Mouse (Mus musculus): Measurements from ENCODE around the gene Trim75. TPM values are rescaled to one million over a fixed set of nuclear protein-coding genes. Genes with fewer than 3 reads are reported as not detected.
A peak's percentile ranks its signal among the peaks of the same experiment; 100 is the strongest.

The Trim75 gene
- polyA plus RNA-seq, 1 experiment from 2014 or later, result not detected

DNA sequence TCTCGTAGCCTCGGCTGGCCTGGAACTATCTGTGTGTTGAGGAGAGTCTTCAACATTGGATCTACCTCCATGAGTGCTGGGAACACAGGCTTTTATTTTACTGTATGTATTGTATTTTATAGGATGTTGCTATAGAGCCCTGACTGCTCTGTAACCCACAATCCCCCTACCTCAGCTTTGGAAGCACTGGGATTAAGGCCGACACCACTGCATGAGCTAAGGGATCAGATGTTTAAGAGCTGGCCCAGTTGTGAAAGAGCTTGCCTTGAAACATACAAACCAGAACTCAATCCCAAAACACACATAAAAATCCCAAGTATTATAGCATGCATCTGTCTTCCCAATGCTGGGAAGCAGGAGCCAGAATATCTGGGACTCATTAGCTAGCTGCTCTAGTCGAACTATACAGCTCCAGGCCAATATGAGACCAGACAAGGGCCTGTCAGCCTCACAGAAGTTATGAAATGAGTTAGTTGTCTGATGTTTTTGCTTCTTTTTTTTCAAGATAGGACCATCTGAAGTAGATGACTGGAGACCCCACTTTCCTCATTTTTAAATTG lies 11.3 kb upstream of the Trim75 start:
- Histone ChIP-seq H3K4me1 (replicated peaks) (peaks cover 6% of the 10 kb centered on the region; the same call in 1 of the 2 replicates), H3K27me3 (no peaks in the 10 kb centered on the region), H3K9me3 (no peaks in the 10 kb centered on the region), H3K4me2 (no peak overlapping the region), H3K4me3 (replicated peaks) (no peak overlapping the region), H3K9ac (replicated peaks) (no peak overlapping the region), H3K27ac (no peak overlapping the region), H3K36me3 (no peaks in the 10 kb centered on the region)
- 69% methylated on average over 4 of the region's 4 CpGs for WGBS
- ATAC-seq (ENCODE audit: insufficient number of reproducible peaks, insufficient read depth, low FRiP score, low TSS enrichment, low read depth), result no peak

DNA sequence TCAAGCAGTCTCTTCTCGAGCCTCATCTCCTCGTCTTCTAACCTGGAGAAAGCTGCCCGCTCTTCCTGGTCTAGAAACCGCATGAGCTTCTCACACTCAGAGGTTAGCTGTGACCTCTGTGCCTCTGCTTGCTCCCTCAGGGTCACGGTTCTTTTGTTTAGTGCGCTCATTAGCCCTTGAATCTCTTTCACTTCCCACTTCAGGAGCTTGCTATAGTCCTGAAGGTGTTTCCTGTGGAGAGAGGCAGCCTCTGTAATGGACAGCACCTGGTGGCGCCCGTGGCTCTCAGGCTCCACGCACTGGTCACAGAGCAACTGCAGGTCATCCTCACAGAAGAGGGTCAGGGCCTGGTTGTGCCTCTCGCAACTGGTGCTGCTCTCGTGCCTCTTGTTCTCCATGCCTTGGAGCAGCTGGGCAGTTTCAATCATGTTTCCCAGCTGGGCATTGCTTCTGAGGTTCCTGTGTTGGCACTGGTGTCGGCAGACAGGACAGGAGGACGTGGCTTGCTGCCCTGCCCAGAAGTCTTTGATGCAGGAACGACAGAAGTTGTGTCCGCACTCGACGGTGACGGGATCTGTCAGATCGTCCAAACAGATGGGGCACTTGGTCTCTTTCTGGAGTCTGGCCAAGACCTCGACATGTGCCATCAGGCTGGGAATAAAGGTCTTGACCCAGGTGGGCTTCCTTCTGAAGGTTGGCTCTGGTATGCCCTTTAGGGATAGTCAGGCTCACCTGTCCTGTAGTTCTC lies 4.3 kb downstream of the Trim75 start:
- 74% methylated on average over 20 of the region's 20 CpGs for WGBS
- no peak overlapping the region for H3K4me2 ChIP-seq
- H3K9ac ChIP-seq (replicated peaks), result no peak overlapping the region
- no peak for ATAC-seq (ENCODE audit: insufficient number of reproducible peaks, insufficient read depth, low FRiP score, low TSS enrichment, low read depth)
- H3K27ac ChIP-seq, result no peak overlapping the region
- no peaks in the 10 kb centered on the region for H3K36me3 ChIP-seq
- H3K27me3 ChIP-seq, result no peaks in the 10 kb centered on the region
- H3K4me1 ChIP-seq (replicated peaks), result no peaks in the 10 kb centered on the region
- H3K9me3 ChIP-seq, result no peaks in the 10 kb centered on the region
- no peak overlapping the region for H3K4me3 ChIP-seq (replicated peaks)

DNA sequence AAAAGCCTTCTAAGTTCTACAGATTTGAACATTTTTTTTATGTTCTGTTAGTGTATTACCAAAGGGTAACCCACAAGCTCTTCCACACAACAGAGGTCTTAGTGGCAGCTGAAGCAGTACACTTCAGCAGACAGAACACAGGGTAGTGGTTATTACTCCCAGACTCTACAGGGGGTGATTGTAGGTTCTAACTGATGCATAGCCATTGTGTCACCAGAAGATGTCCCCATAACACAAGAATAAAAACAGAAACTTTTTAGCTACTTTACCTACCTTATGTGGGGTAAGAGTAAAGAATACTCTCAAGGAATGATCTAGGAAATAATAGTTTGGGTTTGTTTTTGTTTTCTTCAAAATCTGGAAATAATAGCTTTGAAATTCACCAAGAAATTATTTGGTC lies 24.8 kb downstream of the Trim75 start:
- peaks cover 15% of the 10 kb centered on the region for H3K36me3 ChIP-seq
- no peaks in the 10 kb centered on the region for H3K4me1 ChIP-seq (replicated peaks)
- no peak overlapping the region for H3K9ac ChIP-seq (replicated peaks)
- no peak overlapping the region for H3K4me3 ChIP-seq (replicated peaks)
- no peaks in the 10 kb centered on the region for H3K27me3 ChIP-seq
- H3K9me3 ChIP-seq, result no peaks in the 10 kb centered on the region
- H3K4me2 ChIP-seq, result no peak overlapping the region
- ATAC-seq (ENCODE audit: insufficient number of reproducible peaks, insufficient read depth, low FRiP score, low TSS enrichment, low read depth), result no peak
- H3K27ac ChIP-seq, result no peak overlapping the region

DNA sequence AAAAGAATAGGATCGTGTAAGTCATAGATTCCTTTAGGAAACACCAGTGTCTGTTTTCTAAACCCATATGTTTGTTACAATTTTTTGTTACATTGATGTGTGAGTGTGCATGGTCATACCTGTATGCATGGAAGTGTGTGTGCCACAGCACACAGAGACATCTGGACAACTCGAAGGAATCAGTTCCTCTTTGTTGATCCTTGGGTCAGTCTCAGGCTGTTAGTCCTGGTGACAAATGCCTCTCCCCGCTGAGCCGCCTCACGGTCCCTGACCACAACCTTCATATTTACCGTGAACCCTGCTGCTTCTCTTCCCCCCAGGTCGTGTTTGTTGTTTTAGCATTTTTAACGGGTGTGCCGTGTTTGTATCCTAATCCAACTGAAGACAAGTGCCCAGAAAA lies 28.6 kb downstream of the Trim75 start:
- WGBS, result 86% methylated on average over 9 of the region's 9 CpGs
- no peaks in the 10 kb centered on the region for H3K27me3 ChIP-seq
- ATAC-seq (ENCODE audit: insufficient number of reproducible peaks, insufficient read depth, low FRiP score, low TSS enrichment, low read depth), result no peak

DNA sequence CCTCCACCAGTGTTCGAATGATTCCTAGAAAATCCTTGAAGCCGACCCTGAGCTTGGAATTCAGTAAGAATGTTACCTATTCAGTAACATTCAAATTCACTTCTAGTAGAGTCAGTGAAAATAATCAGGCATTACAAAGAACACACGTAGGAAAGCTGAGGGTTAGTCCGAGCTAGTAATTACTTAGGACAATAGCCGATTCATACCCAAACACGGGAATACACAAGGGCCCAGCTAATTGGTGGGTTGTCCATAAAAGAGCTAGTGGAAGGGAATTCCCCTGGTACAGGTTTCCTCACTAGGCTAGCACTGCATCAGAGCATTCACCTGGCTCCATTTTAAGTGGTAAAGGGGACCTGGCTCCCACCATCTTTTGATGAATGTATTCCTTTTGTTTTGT lies 35.5 kb downstream of the Trim75 start:
- WGBS, result 89% methylated on average over 6 of the region's 6 CpGs
- no peak overlapping the region for H3K4me2 ChIP-seq
- H3K27me3 ChIP-seq, result no peaks in the 10 kb centered on the region
- H3K4me1 ChIP-seq (replicated peaks), result no peaks in the 10 kb centered on the region
- H3K36me3 ChIP-seq, result no peaks in the 10 kb centered on the region
- no peaks in the 10 kb centered on the region for H3K9me3 ChIP-seq
- H3K27ac ChIP-seq, result no peak overlapping the region
- H3K4me3 ChIP-seq (replicated peaks), result no peak overlapping the region
- no peak for ATAC-seq (ENCODE audit: insufficient number of reproducible peaks, insufficient read depth, low FRiP score, low TSS enrichment, low read depth)
- no peak overlapping the region for H3K9ac ChIP-seq (replicated peaks)

More for the DNA sequence above, 28.6 kb downstream of the Trim75 start:
- Histone ChIP-seq H3K9me3 (no peaks in the 10 kb centered on the region), H3K27ac (no peak overlapping the region), H3K4me1 (replicated peaks) (no peaks in the 10 kb centered on the region), H3K36me3 (peaks cover 9% of the 10 kb centered on the region), H3K4me3 (replicated peaks) (no peak overlapping the region), H3K9ac (replicated peaks) (no peak overlapping the region), H3K4me2 (no peak overlapping the region)

DNA sequence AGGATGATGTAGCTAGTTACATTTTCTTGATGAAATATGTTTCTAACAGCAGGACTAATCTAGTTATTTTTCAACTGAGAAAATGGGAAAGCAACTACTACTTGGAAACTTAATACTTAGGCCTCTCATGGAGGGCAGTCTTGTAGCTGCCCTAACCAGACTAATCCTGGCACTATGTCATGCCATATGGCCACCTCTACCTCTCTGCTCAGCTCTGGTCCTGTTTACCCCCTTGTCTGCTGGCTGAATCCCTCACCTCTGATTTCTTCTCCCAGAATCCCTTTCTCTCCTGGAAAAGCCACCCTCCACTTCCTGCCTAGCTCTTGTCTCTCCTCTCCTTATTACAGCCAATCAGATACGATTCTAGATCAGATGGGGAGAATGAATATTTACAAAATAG lies 39.3 kb downstream of the Trim75 start:
- no peak for ATAC-seq (ENCODE audit: insufficient number of reproducible peaks, insufficient read depth, low FRiP score, low TSS enrichment, low read depth)
- H3K4me1 ChIP-seq (replicated peaks), result no peaks in the 10 kb centered on the region
- H3K4me3 ChIP-seq (replicated peaks), result no peak overlapping the region
- H3K36me3 ChIP-seq, result no peaks in the 10 kb centered on the region
- H3K27me3 ChIP-seq, result peaks cover 7% of the 10 kb centered on the region; the same call in 1 of the 2 replicates
- H3K9me3 ChIP-seq, result no peaks in the 10 kb centered on the region
- no peak overlapping the region for H3K27ac ChIP-seq
- WGBS, result 93% methylated on average over 1 of the region's 1 CpGs
- no peak overlapping the region for H3K9ac ChIP-seq (replicated peaks)
- H3K4me2 ChIP-seq, result no peak overlapping the region

DNA sequence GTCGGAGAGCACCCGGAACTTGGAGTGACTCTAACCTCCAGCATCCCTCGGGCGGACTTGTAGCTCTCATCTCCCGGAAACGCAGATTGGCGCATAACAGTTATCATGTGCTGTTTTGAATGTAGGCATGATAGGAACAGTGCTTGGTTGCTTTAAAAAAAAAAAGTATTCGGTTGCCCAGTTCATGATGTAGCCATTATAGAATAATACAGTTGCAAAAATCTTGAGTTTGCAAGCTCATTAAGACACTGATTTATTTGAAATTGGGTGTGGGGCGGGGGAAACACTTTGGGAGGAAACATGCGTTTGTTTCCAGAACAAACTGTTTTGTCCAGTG lies 40.0 kb downstream of the Trim75 start:
- no peaks in the 10 kb centered on the region for H3K9me3 ChIP-seq
- H3K4me1 ChIP-seq (replicated peaks), result no peaks in the 10 kb centered on the region
- H3K9ac ChIP-seq (replicated peaks), result peak overlapping the region; percentile 65
- WGBS, result 8% methylated on average over 10 of the region's 10 CpGs
- H3K27me3 ChIP-seq, result peaks cover 11% of the 10 kb centered on the region
- no peak overlapping the region for H3K27ac ChIP-seq
- H3K36me3 ChIP-seq, result no peaks in the 10 kb centered on the region
- peak overlapping the region; percentile 79 for H3K4me3 ChIP-seq (replicated peaks)
- H3K4me2 ChIP-seq, result peak overlapping the region; percentile 69
- ATAC-seq (ENCODE audit: insufficient number of reproducible peaks, insufficient read depth, low FRiP score, low TSS enrichment, low read depth), result no peak

DNA sequence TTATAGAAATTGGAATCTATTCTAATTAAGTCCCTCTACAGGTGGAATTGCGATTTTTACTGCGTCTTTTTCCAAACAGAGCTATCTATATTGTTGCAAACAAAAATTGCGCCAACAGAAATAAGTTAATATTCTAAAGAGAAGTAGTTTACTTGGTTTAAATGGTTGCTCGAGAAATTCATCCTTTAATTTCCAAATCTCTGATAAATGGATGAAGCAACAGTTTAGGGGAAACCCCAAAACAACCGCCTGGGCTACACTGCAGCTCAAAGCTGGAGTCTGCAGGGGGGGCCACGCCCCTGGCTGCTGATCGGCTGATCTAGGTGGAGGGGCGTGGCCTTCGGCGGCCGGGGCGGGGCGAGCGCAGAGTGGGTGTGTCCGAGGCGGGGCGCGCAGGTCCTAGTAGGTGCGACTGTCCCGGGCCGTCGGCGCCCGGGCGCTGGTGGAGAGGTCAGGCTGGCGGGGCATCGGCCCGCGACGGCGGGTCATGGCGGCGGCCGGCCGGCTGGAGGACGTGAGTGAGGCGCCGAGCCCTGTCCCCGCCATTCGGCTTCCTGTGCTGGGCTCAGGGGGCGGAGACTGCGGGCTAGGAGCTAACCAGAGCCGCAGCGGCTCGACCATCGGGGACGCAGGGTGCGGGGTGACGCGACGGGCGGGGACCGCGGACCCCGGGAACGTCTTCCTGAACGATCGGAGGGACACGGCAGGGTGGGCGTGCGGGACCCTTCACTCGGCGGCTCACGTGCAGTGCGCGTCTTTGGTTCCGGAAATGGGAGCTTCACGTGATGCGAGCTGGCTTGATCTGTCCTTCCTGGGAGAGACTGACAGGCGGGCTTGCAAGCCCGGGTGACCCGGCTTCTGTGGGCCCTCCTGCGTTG lies 40.6 kb downstream of the Trim75 start, which contains the start of gene Tmem192:
TSS of gene Tmem192 (plus strand) at position 366 of the 878 bp plus-strand sequence.
- Histone ChIP-seq H3K9me3 (no peaks in the 10 kb centered on the region), H3K4me1 (replicated peaks) (no peaks in the 10 kb centered on the region), H3K4me2 (peak within 1 kb of the TSS; percentile 69), H3K4me3 (replicated peaks) (peak within 1 kb of the TSS; percentile 79), H3K9ac (replicated peaks) (peak within 1 kb of the TSS; percentile 65), H3K27me3 (peaks cover 17% of the 10 kb centered on the region), H3K36me3 (no peaks in the 10 kb centered on the region), H3K27ac (0 out of 2 replicates have a peak within 1 kb of the TSS, but pooled peaks have one; percentile 23)
- WGBS, result 2% methylated on average over 60 of the region's 73 CpGs
- peak; percentile 96 for ATAC-seq (ENCODE audit: insufficient number of reproducible peaks, insufficient read depth, low FRiP score, low TSS enrichment, low read depth)

DNA sequence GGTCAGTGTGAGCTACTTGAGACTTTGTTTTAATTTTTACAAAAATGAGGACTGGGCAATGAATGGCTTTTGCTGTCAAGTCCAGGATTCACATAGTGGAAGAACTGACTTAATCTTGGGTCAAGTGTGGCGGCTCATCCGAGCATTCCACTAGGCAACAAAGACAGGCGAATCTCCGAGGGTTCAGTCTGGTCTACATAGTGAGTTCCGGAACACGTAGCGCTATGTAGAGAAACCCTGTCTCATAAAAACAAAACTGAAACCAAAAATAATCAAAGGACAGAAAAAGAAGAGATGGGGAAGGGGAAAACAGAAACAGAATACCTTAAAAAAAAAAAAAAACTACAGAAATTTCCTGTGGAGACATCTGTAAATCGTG lies 41.2 kb downstream of the Trim75 start:
- Histone ChIP-seq H3K4me1 (replicated peaks) (no peaks in the 10 kb centered on the region), H3K36me3 (no peaks in the 10 kb centered on the region), H3K9me3 (no peaks in the 10 kb centered on the region), H3K9ac (replicated peaks) (no peak overlapping the region), H3K27ac (no peak overlapping the region), H3K4me2 (peak overlapping the region; percentile 69), H3K27me3 (peaks cover 18% of the 10 kb centered on the region), H3K4me3 (replicated peaks) (peak overlapping the region; percentile 79; the same call in 1 of the 2 replicates)
- no peak for ATAC-seq (ENCODE audit: insufficient number of reproducible peaks, insufficient read depth, low FRiP score, low TSS enrichment, low read depth)
- WGBS, result 54% methylated on average over 8 of the region's 8 CpGs

DNA sequence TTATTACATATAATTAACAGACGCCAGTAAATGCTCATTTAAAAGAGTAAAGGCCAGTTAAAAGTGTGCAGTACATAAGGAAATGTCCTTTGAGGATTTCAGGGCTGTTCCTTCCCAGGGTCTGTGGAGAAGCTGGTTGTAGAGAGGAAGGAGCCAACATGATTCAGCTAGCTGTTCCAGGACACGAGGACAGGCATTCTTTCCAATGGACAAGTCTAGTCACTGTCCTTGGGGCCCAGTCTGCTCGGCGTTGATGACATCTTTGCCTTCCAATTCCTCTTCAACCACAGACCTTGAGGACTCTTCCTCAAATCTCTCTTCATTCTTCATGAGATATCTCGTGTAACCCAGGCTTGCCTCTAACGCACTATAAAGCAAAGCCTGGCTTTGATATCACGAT lies 42.0 kb downstream of the Trim75 start:
- WGBS, result 75% methylated on average over 7 of the region's 7 CpGs
- no peak overlapping the region for H3K9ac ChIP-seq (replicated peaks)
- ATAC-seq (ENCODE audit: insufficient number of reproducible peaks, insufficient read depth, low FRiP score, low TSS enrichment, low read depth), result no peak
- H3K36me3 ChIP-seq, result no peaks in the 10 kb centered on the region
- no peak overlapping the region for H3K4me2 ChIP-seq
- H3K27me3 ChIP-seq, result peaks cover 18% of the 10 kb centered on the region
- H3K4me3 ChIP-seq (replicated peaks), result no peak overlapping the region
- H3K4me1 ChIP-seq (replicated peaks), result no peaks in the 10 kb centered on the region
- no peak overlapping the region for H3K27ac ChIP-seq
- no peaks in the 10 kb centered on the region for H3K9me3 ChIP-seq

DNA sequence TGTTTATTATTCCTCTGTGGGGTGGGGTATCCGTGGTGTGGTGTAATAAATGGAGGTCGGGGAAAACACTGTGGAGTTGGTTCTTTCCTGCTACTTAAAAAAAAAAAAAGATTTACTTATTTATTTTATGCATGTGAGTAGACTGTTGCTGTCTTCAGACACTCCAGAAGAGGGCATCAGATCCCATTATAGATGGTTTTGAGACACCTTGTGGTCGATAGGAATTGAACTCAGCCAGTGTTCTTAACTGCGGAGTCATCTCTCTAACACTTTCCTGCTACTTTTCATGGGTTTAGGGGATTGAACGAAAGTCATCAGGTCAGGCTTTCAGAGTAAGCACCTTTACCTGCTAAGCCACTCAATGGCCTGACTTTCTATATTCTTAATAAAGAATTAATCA lies 42.8 kb downstream of the Trim75 start:
- Histone ChIP-seq H3K9me3 (no peaks in the 10 kb centered on the region), H3K9ac (replicated peaks) (no peak overlapping the region), H3K4me2 (no peak overlapping the region), H3K27me3 (peaks cover 18% of the 10 kb centered on the region), H3K4me1 (replicated peaks) (no peaks in the 10 kb centered on the region), H3K36me3 (no peaks in the 10 kb centered on the region), H3K4me3 (replicated peaks) (no peak overlapping the region), H3K27ac (no peak overlapping the region)
- ATAC-seq (ENCODE audit: insufficient number of reproducible peaks, insufficient read depth, low FRiP score, low TSS enrichment, low read depth), result no peak
- 24% methylated on average over 5 of the region's 5 CpGs for WGBS
